Mouse (Mus musculus) CH12.LX (cell line): ENCODE results near the gene Isca2. TPM values are rescaled to one million over a fixed set of nuclear protein-coding genes. Genes with fewer than 3 reads are reported as not detected.

Experiments used
- DNase-seq: peaks from one replicate; pipeline ENCODE4 v3.0.0-alpha.2; 2013; ENCODE audit errors: extremely low read depth
- H3K27ac ChIP-seq: 2 replicates; pipeline ENCODE4 v1.5.1; 2012; ENCODE audit warnings: low read depth, mild to moderate bottlenecking, control low read depth, moderate library complexity; ENCODE audit not compliant: insufficient read depth
- H3K27me3 ChIP-seq: replicated peaks from 2 replicates; pipeline ENCODE3; 2012; ENCODE audit warnings: inconsistent platforms
- H3K36me3 ChIP-seq, 2 experiments: replicated peaks in 1 of 2; 2 replicates each; pipeline versions ENCODE3 to v1.6.1; 2012; ENCODE audit warnings: inconsistent platforms in 1 of 2, low read length in 1 of 2, mild to moderate bottlenecking in 1 of 2, mixed read lengths in 1 of 2, moderate library complexity in 1 of 2; ENCODE audit not compliant: control insufficient read depth in 1 of 2, insufficient read depth in 1 of 2
- H3K4me1 ChIP-seq, 2 experiments: 2 replicates each; pipeline ENCODE4 v1.6.1; 2012; ENCODE audit warnings: inconsistent platforms in 1 of 2, moderate library complexity in 1 of 2; ENCODE audit not compliant: insufficient read depth in 2 of 2, control insufficient read depth in 1 of 2
- H3K4me2 ChIP-seq: 2 replicates; pipeline ENCODE4 v1.6.1; 2012; ENCODE audit warnings: low read depth, mild to moderate bottlenecking, control low read depth; ENCODE audit not compliant: poor library complexity, insufficient read depth, severe bottlenecking
- H3K4me3 ChIP-seq, 3 experiments: fragments of 150-350 bp in 1 of 3; sonication (generic) in 1 of 3; replicated peaks in 1 of 3; 2 replicates each; pipeline versions ENCODE3 to v1.5.1; 2011 to 2012; ENCODE audit warnings: low read depth in 2 of 3, low read length in 2 of 3, mild to moderate bottlenecking in 2 of 3, moderate library complexity in 2 of 3, control low read depth in 1 of 3, improper control_type of control experiment in 1 of 3, inconsistent platforms in 1 of 3, mixed read lengths in 1 of 3; ENCODE audit not compliant: poor library complexity in 1 of 3
- H3K79me2 ChIP-seq: replicated peaks from 2 replicates; pipeline ENCODE4 v1.6.1; 2012; ENCODE audit warnings: mild to moderate bottlenecking, moderate library complexity; ENCODE audit not compliant: control insufficient read depth, poor library complexity, insufficient read depth, severe bottlenecking; ENCODE audit errors: extremely low read depth
- H3K9ac ChIP-seq: 2 replicates; pipeline ENCODE4 v1.6.1; 2012; ENCODE audit warnings: low read depth, mild to moderate bottlenecking, control low read depth, moderate library complexity; ENCODE audit not compliant: insufficient read depth
- H3K9me3 ChIP-seq: replicated peaks from 2 replicates; pipeline ENCODE3; 2012; ENCODE audit warnings: low read length, inconsistent platforms, mixed read lengths
- BHLHE40 ChIP-seq: IDR thresholded peaks from 2 replicates; pipeline ENCODE4 v1.6.1; 2011; ENCODE audit warnings: mild to moderate bottlenecking, low read depth, low read length, improper control_type of control experiment
- CHD1 ChIP-seq: IDR thresholded peaks from 2 replicates; pipeline ENCODE4 v1.6.1; 2012; ENCODE audit warnings: low read depth, low read length, improper control_type of control experiment, inconsistent platforms
- CTCF ChIP-seq, 2 experiments: IDR thresholded peaks in 1 of 2; conservative IDR thresholded peaks in 1 of 2; 2 replicates each; pipeline ENCODE4 v1.5.1; 2011 to 2012; ENCODE audit warnings: low read depth in 2 of 2, low read length in 2 of 2, improper control_type of control experiment in 1 of 2, inconsistent platforms in 1 of 2, mild to moderate bottlenecking in 1 of 2, moderate library complexity in 1 of 2
- EP300 ChIP-seq: IDR thresholded peaks from 2 replicates; pipeline ENCODE4 v1.6.1; 2011; ENCODE audit warnings: low read length, improper control_type of control experiment
- ETS1 ChIP-seq: conservative IDR thresholded peaks from 2 replicates; pipeline ENCODE4 v1.6.1; 2012; ENCODE audit warnings: low read depth, mild to moderate bottlenecking, inconsistent platforms, low read length, improper control_type of control experiment, moderate library complexity
- HCFC1 ChIP-seq: IDR thresholded peaks from 2 replicates; pipeline ENCODE4 v1.6.1; 2012; ENCODE audit warnings: low read depth, mild to moderate bottlenecking, inconsistent platforms, low read length, improper control_type of control experiment
- JUND ChIP-seq: conservative IDR thresholded peaks from 2 replicates; pipeline ENCODE4 v1.6.1; 2011; ENCODE audit warnings: low read depth, low read length, improper control_type of control experiment
- KAT2A ChIP-seq: IDR thresholded peaks from 2 replicates; pipeline ENCODE4 v1.6.1; 2012; ENCODE audit warnings: low read length, improper control_type of control experiment, inconsistent platforms; ENCODE audit not compliant: insufficient replicate concordance
- MAFK ChIP-seq: IDR thresholded peaks from 2 replicates; pipeline ENCODE4 v1.6.1; 2011; ENCODE audit warnings: low read length, improper control_type of control experiment; ENCODE audit not compliant: insufficient replicate concordance
- MAX ChIP-seq: IDR thresholded peaks from 2 replicates; pipeline ENCODE4 v1.6.1; 2011; ENCODE audit warnings: low read length, improper control_type of control experiment
- MAZ ChIP-seq: IDR thresholded peaks from 2 replicates; pipeline ENCODE4 v1.6.1; 2012; ENCODE audit warnings: low read depth, mild to moderate bottlenecking, inconsistent platforms, low read length, improper control_type of control experiment, moderate library complexity
- MYC ChIP-seq: IDR thresholded peaks from 2 replicates; pipeline ENCODE4 v1.6.1; 2011; ENCODE audit warnings: low read depth, mild to moderate bottlenecking, improper control_type of control experiment, low read length
- SIN3A ChIP-seq: IDR thresholded peaks from 2 replicates; pipeline ENCODE4 v1.6.1; 2012; ENCODE audit warnings: low read length, improper control_type of control experiment, inconsistent platforms
- SMC3 ChIP-seq: IDR thresholded peaks from 2 replicates; pipeline ENCODE4 v1.6.1; 2011; ENCODE audit warnings: low read depth, low read length, improper control_type of control experiment
- USF1 ChIP-seq: IDR thresholded peaks from 2 replicates; pipeline ENCODE4 v1.6.1; 2014; ENCODE audit warnings: low read depth, mild to moderate bottlenecking, inconsistent platforms, low read length, improper control_type of control experiment
- ZNF384 ChIP-seq: IDR thresholded peaks from 2 replicates; pipeline ENCODE4 v1.6.1; 2012; ENCODE audit warnings: low read depth, low read length, improper control_type of control experiment, inconsistent platforms
- dilution Hi-C: fragments of 300-500 bp; cut with MboI; formaldehyde crosslinking; loops from 2 replicates; pipeline ENCODE4 v1.14.3; 2020; ENCODE audit warnings: low sequenced_read_pairs; ENCODE audit not compliant: extremely low pct_unique_long_range_greater_than_20kb, extremely low pct_ligation_motif_present
- in situ Hi-C: fragments of 300-500 bp; cut with MboI; formaldehyde crosslinking; loops from 3 replicates; pipeline ENCODE4 v1.14.3; 2019; ENCODE audit warnings: low sequenced_read_pairs, low pct_ligation_motif_present, low pct_unique_long_range_greater_than_20kb, mixed read lengths
- polyA plus RNA-seq: library from polyadenylated mRNA; unstranded; fragments of >175 nt; gene quantifications from 2 replicates; pipeline ENCODE4 v1.2.1, GENCODE M21; 2012; ENCODE audit warnings: low read depth; ENCODE audit not compliant: insufficient read length
- total RNA-seq, 2 experiments: library from RNA; depleted of rRNA; stranded (reverse); fragments of 300-350 nt in 1 of 2; fragments of >200 nt in 1 of 2; gene quantifications; 2 replicates each; pipeline ENCODE4 v1.2.3; 2012 to 2014

The Isca2 gene
- total and polyA plus RNA-seq, 3 experiments: 55.1 to 90.4 (median 59.1) TPM

- H3K4me1 ChIP-seq: peaks cover 0 to 2% of the 10 kb centered on the region in 2 experiments; a peak in 2 of 4 replicates
- no peak overlapping the region for H3K4me3 ChIP-seq
- H3K4me2 ChIP-seq: no peak overlapping the region
- dilution Hi-C loops (no loop called here), in situ Hi-C loops (loop anchor here (25.0 kb wide), 1 partner anchor 173 kb away; the partner anchor contains the start of gene Ylpm1)
- no peak overlapping the region for H3K27ac ChIP-seq
- no peak overlapping the region for H3K9ac ChIP-seq
- H3K9me3 ChIP-seq: no peaks in the 10 kb centered on the region
- TF ChIP-seq ETS1 (no peak), MAX (no peak), KAT2A (no peak), HCFC1 (no peak), MYC (no peak), JUND (no peak), EP300 (no peak), SIN3A (no peak), ZNF384 (no peak), CHD1 (no peak), MAZ (no peak), BHLHE40 (no peak), USF1 (no peak), SMC3 (no peak)
- H3K36me3 ChIP-seq: no peaks in the 10 kb centered on the region
- no peaks in the 10 kb centered on the region for H3K27me3 ChIP-seq
- H3K79me2 ChIP-seq: no peaks in the 10 kb centered on the region
- DNase-seq: no peak
Observed at GRCm38 (mm10) chr12:84814663-84815325, 41.7 kb downstream of the Isca2 start.

DNA sequence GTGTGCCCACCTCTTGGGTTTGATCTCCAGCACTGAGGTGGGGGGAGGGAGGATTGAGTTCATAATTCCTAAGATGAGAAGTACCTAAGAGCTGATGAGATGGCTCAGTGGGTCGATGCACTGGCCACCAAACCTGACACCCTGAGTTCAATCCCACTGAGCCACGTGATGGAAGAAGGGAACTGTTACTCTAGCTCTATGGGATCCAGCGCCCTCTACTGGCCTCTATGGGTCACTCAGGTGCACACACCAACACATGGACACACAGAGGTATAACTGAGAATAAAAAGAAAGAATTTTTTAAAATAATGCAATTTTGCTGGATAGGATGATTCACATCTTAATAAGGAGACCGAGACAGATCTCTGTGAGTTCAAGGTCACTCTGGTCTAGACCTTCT lies 45.4 kb downstream of the Isca2 start:
- TF ChIP-seq CTCF (conservative IDR thresholded peaks at IDR 0.05 in 1 of 2, IDR thresholded peaks at IDR 0.05 in 1 of 2; ENCODE audit: low read depth in 2 of 2, low read length in 2 of 2) (peak in 1 of 2 experiments; percentile 26; a peak in 3 of 4 replicates), MAFK (no peak)
- in situ Hi-C loops: loop anchor here (25.0 kb wide), 1 partner anchor 169 kb away; the partner anchor contains the start of gene Ylpm1
- H3K79me2 ChIP-seq: no peaks in the 10 kb centered on the region
- H3K36me3 ChIP-seq: no peaks in the 10 kb centered on the region
- H3K27ac ChIP-seq: no peak overlapping the region
- H3K4me3 ChIP-seq: no peak overlapping the region
- DNase-seq: no peak
- no peak overlapping the region for H3K9ac ChIP-seq
- H3K9me3 ChIP-seq: no peaks in the 10 kb centered on the region
- H3K4me1 ChIP-seq: no peaks in the 10 kb centered on the region
- dilution Hi-C loops: no loop called here
- H3K4me2 ChIP-seq: no peak overlapping the region
- peaks cover 2% of the 10 kb centered on the region for H3K27me3 ChIP-seq
